Mouse (Mus musculus): Measurements from ENCODE around the gene 9130230L23Rik. TPM values are rescaled to one million over a fixed set of nuclear protein-coding genes. Genes with fewer than 3 reads are reported as not detected.

The 9130230L23Rik gene
- polyA plus RNA-seq, 1 experiment from 2014 or later: not detected

- WGBS: 93% methylated on average over 5 of the region's 5 CpGs
- no peaks in the 10 kb centered on the region for H3K36me3 ChIP-seq (ENCODE audit: control insufficient read depth, insufficient read depth, low read length)
- no peak for DNase-seq (ENCODE audit: low spot score)
These were observed 40.8 kb downstream of the 9130230L23Rik start for GRCm38 (mm10) chr5:65963291-65963690.

GRCm38 (mm10) chr5:65960597-65960950 is 43.5 kb downstream of the 9130230L23Rik start:
- DNase-seq (ENCODE audit: low spot score) (no peak), ATAC-seq (ENCODE audit: insufficient read depth, low FRiP score, low TSS enrichment) (no peak)
- H3K9me3 ChIP-seq (ENCODE audit: control insufficient read depth, low read length): no peaks in the 10 kb centered on the region
- H3K4me2 ChIP-seq (ENCODE audit: low read depth): no peak overlapping the region
- 93% methylated on average over 11 of the region's 11 CpGs for WGBS
- no peak overlapping the region for H3K4me3 ChIP-seq (ENCODE audit: low read depth, low read length)
- H3K4me1 ChIP-seq (ENCODE audit: control insufficient read depth, insufficient read depth, low read length): no peaks in the 10 kb centered on the region
- H3K9ac ChIP-seq (ENCODE audit: low read length): no peak overlapping the region
- H3K27me3 ChIP-seq (ENCODE audit: control insufficient read depth, insufficient read depth, low read length): no peaks in the 10 kb centered on the region
- H3K27ac ChIP-seq (ENCODE audit: low read depth, low read length): no peak overlapping the region
- H3K36me3 ChIP-seq (ENCODE audit: control insufficient read depth, insufficient read depth, low read length): no peaks in the 10 kb centered on the region

More at GRCm38 (mm10) chr5:65963291-65963690, 40.8 kb downstream of the 9130230L23Rik start:
- no peak for ATAC-seq (ENCODE audit: insufficient read depth, low FRiP score, low TSS enrichment)
- Histone ChIP-seq H3K27ac (ENCODE audit: low read depth, low read length) (no peak overlapping the region), H3K4me1 (ENCODE audit: control insufficient read depth, insufficient read depth, low read length) (no peaks in the 10 kb centered on the region), H3K9me3 (ENCODE audit: control insufficient read depth, low read length) (no peaks in the 10 kb centered on the region), H3K9ac (ENCODE audit: low read length) (no peak overlapping the region), H3K27me3 (ENCODE audit: control insufficient read depth, insufficient read depth, low read length) (no peaks in the 10 kb centered on the region), H3K4me2 (ENCODE audit: low read depth) (no peak overlapping the region), H3K4me3 (ENCODE audit: low read depth, low read length) (no peak overlapping the region)

GRCm38 (mm10) chr5:65959893-65960596 is 44.0 kb downstream of the 9130230L23Rik start:
- WGBS: 75% methylated on average over 5 of the region's 5 CpGs
- DNase-seq (ENCODE audit: low spot score) (no peak), ATAC-seq (ENCODE audit: insufficient read depth, low FRiP score, low TSS enrichment) (no peak)
- Histone ChIP-seq H3K9me3 (ENCODE audit: control insufficient read depth, low read length) (no peaks in the 10 kb centered on the region), H3K4me3 (ENCODE audit: low read depth, low read length) (no peak overlapping the region), H3K4me1 (ENCODE audit: control insufficient read depth, insufficient read depth, low read length) (no peaks in the 10 kb centered on the region; the same call in 1 of the 2 replicates), H3K4me2 (ENCODE audit: low read depth) (no peak overlapping the region), H3K27ac (ENCODE audit: low read depth, low read length) (no peak overlapping the region), H3K36me3 (ENCODE audit: control insufficient read depth, insufficient read depth, low read length) (no peaks in the 10 kb centered on the region), H3K9ac (ENCODE audit: low read length) (no peak overlapping the region), H3K27me3 (ENCODE audit: control insufficient read depth, insufficient read depth, low read length) (no peaks in the 10 kb centered on the region)

GRCm38 (mm10) chr5:65958597-65958996 is 45.5 kb downstream of the 9130230L23Rik start:
- WGBS: 6% methylated on average over 4 of the region's 4 CpGs
- H3K4me3 ChIP-seq (ENCODE audit: low read depth, low read length): no peak overlapping the region
- ATAC-seq (ENCODE audit: insufficient read depth, low FRiP score, low TSS enrichment) (no peak), DNase-seq (ENCODE audit: low spot score) (peak; percentile 40)
- no peak overlapping the region for H3K27ac ChIP-seq (ENCODE audit: low read depth, low read length)
- no peak overlapping the region for H3K9ac ChIP-seq (ENCODE audit: low read length)
- H3K9me3 ChIP-seq (ENCODE audit: control insufficient read depth, low read length): no peaks in the 10 kb centered on the region
- no peaks in the 10 kb centered on the region; the same call in 1 of the 2 replicates for H3K4me1 ChIP-seq (ENCODE audit: control insufficient read depth, insufficient read depth, low read length)
- no peaks in the 10 kb centered on the region for H3K27me3 ChIP-seq (ENCODE audit: control insufficient read depth, insufficient read depth, low read length)
- no peak overlapping the region for H3K4me2 ChIP-seq (ENCODE audit: low read depth)
- H3K36me3 ChIP-seq (ENCODE audit: control insufficient read depth, insufficient read depth, low read length): no peaks in the 10 kb centered on the region

- Histone ChIP-seq H3K9me3 (ENCODE audit: control insufficient read depth, low read length) (no peaks in the 10 kb centered on the region), H3K9ac (ENCODE audit: low read length) (no peak overlapping the region), H3K4me2 (ENCODE audit: low read depth) (peak overlapping the region; percentile 34), H3K4me1 (ENCODE audit: control insufficient read depth, insufficient read depth, low read length) (no peaks in the 10 kb centered on the region; the same call in 1 of the 2 replicates), H3K27ac (ENCODE audit: low read depth, low read length) (no peak overlapping the region), H3K4me3 (ENCODE audit: low read depth, low read length) (0 out of 2 replicates have a peak overlapping the region, but pooled peaks have one; percentile 14), H3K27me3 (ENCODE audit: control insufficient read depth, insufficient read depth, low read length) (no peaks in the 10 kb centered on the region), H3K36me3 (ENCODE audit: control insufficient read depth, insufficient read depth, low read length) (no peaks in the 10 kb centered on the region)
- DNase-seq (ENCODE audit: low spot score): no peak
- no peak for ATAC-seq (ENCODE audit: insufficient read depth, low FRiP score, low TSS enrichment)
- WGBS: 78% methylated on average over 9 of the region's 9 CpGs
These were observed 47.7 kb downstream of the 9130230L23Rik start for GRCm38 (mm10) chr5:65956144-65957008.

- H3K9me3 ChIP-seq (ENCODE audit: control insufficient read depth, low read length): no peaks in the 10 kb centered on the region
- no peak overlapping the region for H3K27ac ChIP-seq (ENCODE audit: low read depth, low read length)
- peak; percentile 14; the same call in 1 of the 2 replicates for ATAC-seq (ENCODE audit: insufficient read depth, low FRiP score, low TSS enrichment)
These were observed 48.5 kb downstream of the 9130230L23Rik start for GRCm38 (mm10) chr5:65955343-65956143.

GRCm38 (mm10) chr5:65954130-65955080 is 49.7 kb downstream of the 9130230L23Rik start:
- DNase-seq (ENCODE audit: low spot score) (no peak), ATAC-seq (ENCODE audit: insufficient read depth, low FRiP score, low TSS enrichment) (no peak)
- Histone ChIP-seq H3K4me2 (ENCODE audit: low read depth) (no peak overlapping the region), H3K27ac (ENCODE audit: low read depth, low read length) (no peak overlapping the region), H3K4me3 (ENCODE audit: low read depth, low read length) (no peak overlapping the region), H3K36me3 (ENCODE audit: control insufficient read depth, insufficient read depth, low read length) (no peaks in the 10 kb centered on the region), H3K4me1 (ENCODE audit: control insufficient read depth, insufficient read depth, low read length) (peaks cover 3% of the 10 kb centered on the region), H3K27me3 (ENCODE audit: control insufficient read depth, insufficient read depth, low read length) (no peaks in the 10 kb centered on the region), H3K9me3 (ENCODE audit: control insufficient read depth, low read length) (no peaks in the 10 kb centered on the region), H3K9ac (ENCODE audit: low read length) (no peak overlapping the region)
- WGBS: 93% methylated on average over 16 of the region's 16 CpGs

More at GRCm38 (mm10) chr5:65955343-65956143, 48.5 kb downstream of the 9130230L23Rik start:
- WGBS: 40% methylated on average over 23 of the region's 23 CpGs
- no peaks in the 10 kb centered on the region for H3K36me3 ChIP-seq (ENCODE audit: control insufficient read depth, insufficient read depth, low read length)
- H3K4me1 ChIP-seq (ENCODE audit: control insufficient read depth, insufficient read depth, low read length): no peaks in the 10 kb centered on the region; the same call in 1 of the 2 replicates
- no peaks in the 10 kb centered on the region for H3K27me3 ChIP-seq (ENCODE audit: control insufficient read depth, insufficient read depth, low read length)
- DNase-seq (ENCODE audit: low spot score): peak; percentile 82
- H3K4me2 ChIP-seq (ENCODE audit: low read depth): peak overlapping the region; percentile 34
- no peak overlapping the region for H3K9ac ChIP-seq (ENCODE audit: low read length)
- 0 out of 2 replicates have a peak overlapping the region, but pooled peaks have one; percentile 14 for H3K4me3 ChIP-seq (ENCODE audit: low read depth, low read length)

Data from neural tube, embryonic 11.5 days (tissue).